Mouse (Mus musculus) hindbrain, embryonic 15.5 days (tissue): ENCODE measurements around the gene Zfand2b. TPM values are rescaled to one million over a fixed set of nuclear protein-coding genes. Genes with fewer than 3 reads are reported as not detected.

Experiments
- ATAC-seq: fragments of 200-750 bp; cut with Nextera tagmentation; 2 replicates; pipeline ENCODE4 v1.8.0; 2017; ENCODE audit warnings: low read depth, moderate number of reproducible peaks, moderate TSS enrichment; ENCODE audit not compliant: low FRiP score
- H3K27ac ChIP-seq: fragments of 300-500 bp; sonication (generic); replicated peaks from 2 replicates; pipeline ENCODE4 v1.5.1; 2015; ENCODE audit warnings: mild to moderate bottlenecking, inconsistent platforms
- H3K27me3 ChIP-seq: fragments of 300-500 bp; sonication (generic); 2 replicates; pipeline ENCODE4 v1.6.1; 2015; ENCODE audit warnings: control low read depth, inconsistent platforms
- H3K36me3 ChIP-seq: fragments of 300-500 bp; sonication (generic); 2 replicates; pipeline ENCODE4 v1.6.1; 2015; ENCODE audit warnings: control low read depth, inconsistent platforms
- H3K4me1 ChIP-seq: fragments of 300-500 bp; sonication (generic); replicated peaks from 2 replicates; pipeline ENCODE4 v1.6.1; 2015; ENCODE audit warnings: control low read depth, inconsistent platforms
- H3K4me2 ChIP-seq: fragments of 300-500 bp; sonication (generic); 2 replicates; pipeline ENCODE4 v1.6.1; 2015; ENCODE audit warnings: moderate library complexity, mild to moderate bottlenecking, inconsistent platforms
- H3K4me3 ChIP-seq: fragments of 300-500 bp; sonication (generic); 2 replicates; pipeline ENCODE4 v1.5.1; 2015; ENCODE audit warnings: mild to moderate bottlenecking, inconsistent platforms
- H3K9ac ChIP-seq: fragments of 300-500 bp; sonication (generic); 2 replicates; pipeline ENCODE4 v1.6.1; 2015; ENCODE audit warnings: inconsistent platforms
- H3K9me3 ChIP-seq: fragments of 300-500 bp; sonication (generic); 2 replicates; pipeline ENCODE4 v1.6.1; 2016; ENCODE audit warnings: control low read depth, inconsistent platforms
- WGBS: fragments of 180-500 bp; shearing (Covaris S2); methylation state at CpG from one replicate; pipeline ENCODE4 v1.1.7; 2015; 5-methylcytosine and 5-hydroxymethylcytosine counted together
- polyA plus RNA-seq: library from polyadenylated mRNA; unstranded; fragments of >200 nt; fragmentation: Nextera tagmentation; extraction: Ambion mirVana; gene quantifications from 2 replicates; pipeline ENCODE4 v1.2.1, GENCODE M21; 2015

Gene Zfand2b
- 40.1 and 40.2 TPM in 2 replicates for polyA plus RNA-seq

DNA sequence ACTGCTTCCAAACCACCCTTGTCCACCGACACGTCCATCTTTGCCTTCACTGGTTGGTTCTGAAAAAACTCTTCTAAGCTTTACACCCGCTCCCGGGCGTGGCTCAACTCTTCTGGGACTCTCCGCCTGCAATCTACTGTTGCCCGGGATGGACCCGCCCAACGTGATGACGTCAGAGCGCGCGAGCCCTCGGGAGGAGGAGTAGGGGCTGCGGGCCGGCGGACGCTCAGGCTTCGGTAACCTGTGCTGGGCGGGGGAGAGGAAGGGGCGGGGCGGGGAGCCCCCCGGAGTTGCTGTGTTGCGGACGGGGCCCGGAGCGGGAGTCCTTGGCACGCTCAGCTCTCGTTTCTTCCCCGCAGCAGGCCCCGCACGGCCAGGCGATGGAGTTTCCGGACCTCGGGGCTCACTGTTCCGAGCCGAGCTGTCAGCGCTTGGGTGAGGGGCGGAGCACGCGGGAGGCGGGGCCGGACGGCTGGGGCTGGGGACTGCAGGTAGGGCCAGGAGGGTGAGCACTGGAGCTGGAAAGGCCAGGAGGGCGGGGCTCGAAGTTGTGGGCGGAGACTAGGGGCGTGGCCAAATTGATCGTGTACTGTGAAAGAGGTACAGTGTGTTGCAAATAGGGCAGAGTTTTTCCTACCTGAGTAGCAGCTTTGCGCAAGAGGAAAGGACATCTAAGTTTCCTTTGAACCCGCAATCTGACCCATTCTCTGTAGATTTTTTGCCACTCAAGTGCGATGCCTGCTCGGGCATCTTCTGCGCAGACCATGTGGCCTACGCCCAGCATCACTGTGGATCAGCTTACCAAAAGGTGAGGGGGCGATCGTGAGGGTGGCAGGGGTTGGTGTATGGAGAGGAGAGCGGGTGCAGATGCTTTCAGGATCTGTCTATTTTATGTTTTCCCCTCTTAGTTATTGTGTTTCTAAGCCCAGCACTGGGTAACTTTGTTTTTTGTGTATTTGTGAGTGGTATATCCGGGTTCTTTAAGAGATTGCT, at the start of gene Zfand2b:
TSS of gene Zfand2b (plus strand) at position 175 of the 993 bp plus-strand sequence.
- no peaks in the 10 kb centered on the region for H3K27me3 ChIP-seq
- peaks cover 36% of the 10 kb centered on the region for H3K36me3 ChIP-seq
- H3K4me3 ChIP-seq = peak within 1 kb of the TSS; percentile 67
- H3K9me3 ChIP-seq = no peaks in the 10 kb centered on the region
- peak within 1 kb of the TSS; percentile 66 for H3K4me2 ChIP-seq
- H3K4me1 ChIP-seq = peaks cover 14% of the 10 kb centered on the region
- peak within 1 kb of the TSS; percentile 57 for H3K9ac ChIP-seq
- peak; percentile 97 for ATAC-seq
- peak within 1 kb of the TSS; percentile 89 for H3K27ac ChIP-seq
- WGBS = under 1% methylated on average over 58 of the region's 59 CpGs

GRCm38 (mm10) chr1:75122211-75122610, 46.2 kb upstream of the Zfand2b start:
- no peaks in the 10 kb centered on the region for H3K27me3 ChIP-seq
- no peak overlapping the region for H3K9ac ChIP-seq
- no peak overlapping the region for H3K4me2 ChIP-seq
- H3K9me3 ChIP-seq = no peaks in the 10 kb centered on the region
- H3K36me3 ChIP-seq = no peaks in the 10 kb centered on the region
- H3K4me3 ChIP-seq = no peak overlapping the region
- 80% methylated on average over 3 of the region's 3 CpGs for WGBS
- H3K27ac ChIP-seq = no peak overlapping the region
- H3K4me1 ChIP-seq = no peaks in the 10 kb centered on the region; the same call in 1 of the 2 replicates
- no peak for ATAC-seq

GRCm38 (mm10) chr1:75124346-75125321, 43.8 kb upstream of the Zfand2b start, which contains the start of gene Nhej1:
Nhej1 (minus strand) TSS chr1:75125200.
- ATAC-seq = peak; percentile 95
- peak within 1 kb of the TSS; percentile 89 for H3K27ac ChIP-seq
- peak within 1 kb of the TSS; percentile 50 for H3K4me3 ChIP-seq
- H3K4me1 ChIP-seq = no peaks in the 10 kb centered on the region; the same call in 1 of the 2 replicates
- peak within 1 kb of the TSS; percentile 60 for H3K4me2 ChIP-seq
- H3K9ac ChIP-seq = peak within 1 kb of the TSS; percentile 53
- 1% methylated on average over 56 of the region's 56 CpGs for WGBS
- no peaks in the 10 kb centered on the region for H3K27me3 ChIP-seq
- H3K9me3 ChIP-seq = no peaks in the 10 kb centered on the region
- H3K36me3 ChIP-seq = no peaks in the 10 kb centered on the region

GRCm38 (mm10) chr1:75125418-75125817, 43.0 kb upstream of the Zfand2b start:
- Histone ChIP-seq H3K27me3 (no peaks in the 10 kb centered on the region), H3K4me1 (no peaks in the 10 kb centered on the region; the same call in 1 of the 2 replicates), H3K9ac (0 out of 2 replicates have a peak overlapping the region, but pooled peaks have one; percentile 53), H3K4me2 (peak overlapping the region; percentile 60), H3K27ac (peak overlapping the region; percentile 89; the same call in 1 of the 2 replicates), H3K4me3 (peak overlapping the region; percentile 50), H3K9me3 (no peaks in the 10 kb centered on the region), H3K36me3 (no peaks in the 10 kb centered on the region)
- 38% methylated on average over 5 of the region's 5 CpGs for WGBS
- peak; percentile 6; the same call in 1 of the 2 replicates for ATAC-seq

GRCm38 (mm10) chr1:75128641-75129040, 39.8 kb upstream of the Zfand2b start:
- no peaks in the 10 kb centered on the region for H3K27me3 ChIP-seq
- no peak overlapping the region for H3K9ac ChIP-seq
- H3K9me3 ChIP-seq = no peaks in the 10 kb centered on the region
- no peak overlapping the region for H3K4me3 ChIP-seq
- ATAC-seq = no peak
- no peaks in the 10 kb centered on the region for H3K36me3 ChIP-seq
- H3K4me1 ChIP-seq = no peaks in the 10 kb centered on the region; the same call in 1 of the 2 replicates
- no peak overlapping the region for H3K4me2 ChIP-seq
- WGBS = 86% methylated on average over 3 of the region's 3 CpGs
- H3K27ac ChIP-seq = no peak overlapping the region

- Histone ChIP-seq H3K9ac (no peak within 1 kb of the TSS), H3K4me2 (no peak within 1 kb of the TSS), H3K4me1 (no peaks in the 10 kb centered on the region), H3K27me3 (no peaks in the 10 kb centered on the region), H3K9me3 (no peaks in the 10 kb centered on the region), H3K36me3 (peaks cover 27% of the 10 kb centered on the region), H3K4me3 (no peak within 1 kb of the TSS), H3K27ac (no peak within 1 kb of the TSS)
- WGBS = 68% methylated on average over 12 of the region's 12 CpGs
- no peak for ATAC-seq
Observed at GRCm38 (mm10) chr1:75133421-75134207, 34.8 kb upstream of the Zfand2b start, which contains the start of gene Slc23a3. Slc23a3 (minus strand) TSS chr1:75133890.

DNA sequence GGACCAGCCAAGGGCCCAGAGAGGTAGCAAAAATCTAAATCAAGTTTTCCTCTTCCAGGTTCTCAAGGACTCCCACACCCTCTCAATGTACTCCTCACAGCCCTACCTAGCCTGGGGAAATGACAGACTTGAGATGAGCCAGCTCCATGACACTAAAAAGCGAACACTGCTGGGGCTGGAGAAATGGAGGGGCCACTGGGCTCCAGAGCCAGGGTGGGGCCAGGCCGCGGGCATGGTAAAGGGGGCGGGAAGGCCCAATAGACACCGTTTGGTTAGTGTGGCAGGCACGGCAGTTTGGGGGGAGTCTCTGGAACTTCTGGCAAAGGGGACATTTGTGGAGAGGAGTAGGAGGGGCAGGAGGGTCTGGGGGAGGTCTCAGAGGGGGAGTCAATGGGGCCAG, 32.2 kb upstream of the Zfand2b start:
- Histone ChIP-seq H3K36me3 (peaks cover 36% of the 10 kb centered on the region), H3K4me2 (no peak overlapping the region), H3K4me1 (peaks cover 18% of the 10 kb centered on the region), H3K27me3 (no peaks in the 10 kb centered on the region), H3K4me3 (no peak overlapping the region), H3K9ac (no peak overlapping the region), H3K9me3 (no peaks in the 10 kb centered on the region), H3K27ac (no peak overlapping the region)
- WGBS = 86% methylated on average over 6 of the region's 6 CpGs
- no peak for ATAC-seq

GRCm38 (mm10) chr1:75136730-75137129, 31.7 kb upstream of the Zfand2b start:
- H3K36me3 ChIP-seq = peaks cover 36% of the 10 kb centered on the region
- peaks cover 23% of the 10 kb centered on the region for H3K4me1 ChIP-seq
- no peak overlapping the region for H3K27ac ChIP-seq
- H3K4me3 ChIP-seq = no peak overlapping the region
- no peak overlapping the region for H3K4me2 ChIP-seq
- no peak overlapping the region for H3K9ac ChIP-seq
- H3K27me3 ChIP-seq = no peaks in the 10 kb centered on the region
- ATAC-seq = no peak
- WGBS = 80% methylated on average over 3 of the region's 3 CpGs
- H3K9me3 ChIP-seq = no peaks in the 10 kb centered on the region

GRCm38 (mm10) chr1:75138448-75138847, 30.0 kb upstream of the Zfand2b start:
- ATAC-seq = no peak
- peaks cover 36% of the 10 kb centered on the region for H3K36me3 ChIP-seq
- WGBS = 94% methylated on average over 2 of the region's 2 CpGs

DNA sequence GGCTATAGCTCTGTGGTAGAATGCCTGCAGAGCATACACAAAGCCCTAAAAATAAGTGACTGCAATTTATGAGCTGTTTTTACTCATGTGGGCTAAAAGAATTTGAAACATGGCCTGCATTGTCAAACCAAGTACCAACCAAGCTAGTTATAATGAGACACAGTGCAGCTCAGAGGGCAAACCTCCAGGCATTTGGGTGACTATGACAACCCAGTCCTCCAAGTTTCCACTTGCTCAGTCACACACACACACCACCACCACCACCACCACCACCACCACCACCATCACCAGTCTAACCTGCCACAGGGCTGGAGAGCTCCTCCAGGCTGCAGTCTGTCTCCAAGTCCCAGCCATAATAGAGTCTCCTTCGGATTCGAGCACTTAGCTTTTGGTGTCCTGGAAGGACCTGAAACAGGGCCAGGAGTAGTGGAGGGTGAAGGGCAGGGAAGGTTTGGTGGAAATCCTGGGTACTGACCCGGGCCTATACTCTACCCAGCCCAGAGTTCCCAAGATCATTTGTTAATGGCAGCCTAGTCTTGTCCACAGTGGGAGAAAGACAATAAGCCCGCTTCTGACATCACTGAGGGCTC, 27.8 kb upstream of the Zfand2b start:
- peak overlapping the region; percentile 92 for H3K9ac ChIP-seq
- ATAC-seq = no peak
- 52% methylated on average over 4 of the region's 4 CpGs for WGBS
- H3K27ac ChIP-seq = peak overlapping the region; percentile 99
- peaks cover 39% of the 10 kb centered on the region for H3K4me1 ChIP-seq
- no peaks in the 10 kb centered on the region for H3K9me3 ChIP-seq
- peak overlapping the region; percentile 90 for H3K4me3 ChIP-seq
- no peaks in the 10 kb centered on the region for H3K27me3 ChIP-seq
- peak overlapping the region; percentile 98 for H3K4me2 ChIP-seq
- H3K36me3 ChIP-seq = peaks cover 47% of the 10 kb centered on the region

More at GRCm38 (mm10) chr1:75138448-75138847, 30.0 kb upstream of the Zfand2b start:
- Histone ChIP-seq H3K4me1 (peaks cover 24% of the 10 kb centered on the region), H3K27ac (no peak overlapping the region), H3K9me3 (no peaks in the 10 kb centered on the region), H3K27me3 (no peaks in the 10 kb centered on the region), H3K4me3 (no peak overlapping the region), H3K4me2 (no peak overlapping the region), H3K9ac (no peak overlapping the region)
